Mouse (Mus musculus): ENCODE results near the gene Prkag3.

Prkag3 gene

GRCm38 (mm10) chr1:74713099-74713858, 35.7 kb downstream of the Prkag3 start, which contains the start of gene Cyp27a1:
Gene Cyp27a1, plus strand, starts transcription at chr1:74713574.
- peak in 1 of 2 experiments; percentile 6 for DNase-seq (ENCODE audit: low spot score in 2 of 2)

DNA sequence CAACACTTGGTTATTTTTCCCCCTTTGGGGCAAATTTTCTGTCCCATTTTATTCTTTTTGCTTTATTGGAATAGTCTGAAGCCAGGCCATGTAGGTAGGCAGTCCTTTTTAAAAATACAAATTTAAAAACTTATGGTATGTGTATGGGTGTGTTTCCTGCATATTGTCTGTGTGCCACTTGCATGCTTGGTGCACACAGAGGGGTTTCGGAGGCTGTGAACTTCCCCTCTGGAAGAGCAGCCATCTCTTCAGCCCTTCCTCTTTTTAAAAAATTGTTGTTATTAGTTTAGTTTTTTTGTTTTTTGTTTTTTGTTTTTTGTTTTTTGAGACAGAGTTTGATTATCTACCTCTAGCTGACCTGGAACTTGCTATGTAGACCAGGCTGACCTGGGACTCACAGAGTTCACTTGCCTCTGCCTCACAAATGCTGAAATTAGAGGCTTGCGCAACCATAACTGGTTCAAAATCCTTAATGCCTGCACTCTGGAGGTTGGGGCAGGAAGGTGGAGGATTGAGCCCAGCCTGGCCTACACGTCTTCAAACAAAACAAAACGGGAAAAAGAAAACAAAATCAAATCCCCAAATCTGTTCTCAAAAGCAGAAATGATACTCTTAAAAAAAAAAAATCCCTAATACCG, 36.4 kb downstream of the Prkag3 start:
- DNase-seq (ENCODE audit: low spot score in 2 of 2): peak in 1 of 2 experiments; percentile 13

GRCm38 (mm10) chr1:74712046-74712445, 37.0 kb downstream of the Prkag3 start:
- DNase-seq (ENCODE audit: low spot score in 2 of 2): no peak

DNA sequence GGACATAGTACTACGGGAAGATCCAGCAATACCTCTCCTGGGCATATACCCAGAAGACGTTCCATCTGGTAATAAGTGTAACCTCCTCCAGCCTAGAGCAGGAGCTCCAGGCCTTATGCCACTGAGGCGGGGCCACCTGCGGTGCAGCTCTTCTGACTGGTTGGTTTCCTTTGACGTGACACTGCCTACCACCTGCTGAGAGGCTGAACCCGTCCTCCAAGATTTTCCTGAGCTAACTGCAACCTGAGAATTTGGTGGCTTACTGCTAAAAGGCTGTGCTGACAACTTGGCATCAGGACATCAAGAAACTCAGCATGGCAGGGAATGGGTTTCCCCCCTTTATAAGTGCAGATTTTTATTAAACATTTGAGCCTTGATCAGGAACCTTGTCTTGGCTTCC, 39.5 kb downstream of the Prkag3 start:
- DNase-seq (ENCODE audit: low spot score in 2 of 2): no peak

GRCm38 (mm10) chr1:74705016-74705415, 44.0 kb downstream of the Prkag3 start:
- DNase-seq (ENCODE audit: low spot score in 2 of 2): no peak

DNA sequence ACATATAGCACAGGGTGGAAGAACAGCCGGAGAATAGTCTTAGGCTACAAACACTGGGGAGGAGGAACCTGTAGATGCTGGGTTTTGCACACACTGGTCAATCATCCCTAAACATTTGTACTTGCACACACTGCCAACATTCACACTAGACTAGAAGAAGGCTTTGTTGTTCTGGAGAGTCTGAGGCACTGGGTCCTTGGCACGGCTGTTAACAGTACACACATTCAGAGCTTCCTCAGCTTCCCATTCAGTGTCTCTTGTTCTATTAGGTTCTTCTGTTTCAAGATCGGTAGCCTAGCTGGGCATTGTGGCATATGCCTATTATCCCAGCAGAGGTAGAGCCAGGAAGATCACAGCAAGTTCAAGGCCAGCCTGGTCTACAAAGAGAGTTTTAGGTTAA, 44.9 kb downstream of the Prkag3 start:
- DNase-seq (ENCODE audit: low spot score in 2 of 2): no peak

DNA sequence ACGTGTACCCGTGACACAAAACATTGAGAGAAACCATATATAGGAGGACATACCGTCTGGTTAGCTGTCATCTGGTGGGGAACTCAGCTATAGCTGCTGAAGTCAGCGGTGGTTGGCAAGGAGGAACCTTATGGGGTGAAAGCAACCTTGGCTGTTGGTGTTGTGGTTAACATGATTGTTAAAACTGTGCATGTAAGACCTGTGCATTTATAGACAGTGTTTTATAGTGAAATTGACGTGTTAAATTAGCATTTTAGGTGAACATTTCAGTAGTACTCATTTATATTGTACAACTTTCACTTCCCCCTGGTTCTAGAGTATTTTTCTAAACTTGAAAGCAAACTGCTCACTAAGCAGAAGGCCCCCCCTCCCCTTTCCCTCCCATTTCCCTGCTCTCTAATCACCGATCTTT, 46.9 kb downstream of the Prkag3 start:
- peak in 1 of 2 experiments; percentile 2 for DNase-seq (ENCODE audit: low spot score in 2 of 2)

DNA sequence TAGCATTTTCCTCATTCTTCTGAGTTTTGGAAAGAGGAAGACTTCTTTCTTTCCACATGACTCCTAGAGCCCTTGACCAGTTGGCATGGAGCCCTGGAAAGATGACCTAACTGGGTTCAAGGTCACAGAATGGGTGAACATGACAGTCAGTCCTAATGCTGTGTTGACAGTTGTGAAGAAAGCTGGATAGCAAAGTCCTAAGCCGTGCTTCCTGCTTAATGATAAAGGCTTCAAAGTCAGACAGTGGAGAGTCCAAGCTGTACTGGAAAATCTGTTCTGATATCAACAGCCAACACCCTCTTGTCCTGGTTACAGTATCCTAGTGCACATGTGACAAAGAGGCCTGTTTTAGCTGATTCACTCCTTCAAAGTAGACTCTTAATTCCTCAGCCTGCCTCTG, 50.2 kb downstream of the Prkag3 start:
- DNase-seq (ENCODE audit: low spot score in 2 of 2): no peak

DNA sequence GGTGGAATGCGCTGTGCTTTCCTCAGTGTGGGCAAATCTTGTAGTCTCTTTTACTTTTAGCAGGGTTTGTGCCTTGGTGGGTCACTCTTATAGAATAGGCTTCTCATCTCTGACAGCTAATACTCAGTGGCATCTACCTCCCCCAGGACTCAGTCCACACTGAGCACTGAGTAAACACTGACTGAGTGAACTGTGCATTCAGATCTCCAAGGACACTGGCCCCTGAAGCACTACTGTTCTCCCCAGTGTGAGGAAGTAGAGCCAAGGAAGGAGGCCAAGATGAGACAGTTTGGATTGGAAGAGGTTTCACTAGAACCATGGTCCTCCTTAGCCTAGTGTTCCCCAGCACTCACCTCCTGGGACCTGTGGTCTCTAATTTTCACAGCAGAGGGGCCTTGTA, 50.7 kb downstream of the Prkag3 start:
- no peak for DNase-seq (ENCODE audit: low spot score in 2 of 2)

GRCm38 (mm10) chr1:74697416-74697815, 51.6 kb downstream of the Prkag3 start:
- DNase-seq (ENCODE audit: low spot score in 2 of 2): no peak

- no peak for DNase-seq (ENCODE audit: low spot score in 2 of 2)
Measured at GRCm38 (mm10) chr1:74695836-74696235, 53.2 kb downstream of the Prkag3 start.

GRCm38 (mm10) chr1:74693891-74694583, 55.0 kb downstream of the Prkag3 start:
- DNase-seq (ENCODE audit: low spot score in 2 of 2): no peak
